Mouse (Mus musculus) telencephalon, adult 2 months (tissue): ENCODE measurements at regions not wholly inside any gene's neighbourhood (a gene's known extent, or its start where the extent isn't known, plus 50 kb on each side); places are given as distances from the start of the nearest gene placed in this dataset.
"Not testable (repeated sequence)": the region's sequence is repeated elsewhere in the genome, so short reads cannot be mapped to it uniquely, and the experiment has no call there.

Experiments used
- DNase-seq: peaks from one replicate; pipeline ENCODE4 v3.0.0-alpha.2; 2011; ENCODE audit warnings: low read depth, low spot score

GRCm38 (mm10) chr8:113916649-113917048 is 68.1 kb upstream of the Adamts18 start:
- DNase-seq = no peak

DNA sequence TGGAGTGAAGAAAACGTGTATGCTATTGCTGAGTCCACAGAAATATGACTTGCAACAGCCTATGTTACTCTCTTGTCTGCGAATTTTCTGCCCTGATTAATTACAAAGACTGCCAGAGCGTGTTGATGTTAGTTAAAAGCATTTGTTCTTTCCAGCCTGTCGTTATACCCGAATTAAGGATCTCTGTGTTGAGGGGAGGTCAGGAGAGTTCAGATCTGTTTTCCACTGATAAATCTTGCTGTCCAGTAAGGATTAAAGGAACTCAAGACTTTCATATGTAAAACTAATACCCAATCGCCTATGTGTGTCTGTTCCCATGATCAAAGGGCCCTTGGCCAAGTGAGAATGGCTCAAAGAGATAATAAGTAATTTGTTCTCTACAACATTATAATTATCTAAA is 68.7 kb upstream of the Adamts18 start:
- DNase-seq = no peak

- DNase-seq = peak; percentile 59
Observed at GRCm38 (mm10) chr8:113920306-113920705, 71.8 kb upstream of the Adamts18 start.

GRCm38 (mm10) chr8:113923381-113923780 is 74.8 kb upstream of the Adamts18 start:
- DNase-seq = peak; percentile 26

DNA sequence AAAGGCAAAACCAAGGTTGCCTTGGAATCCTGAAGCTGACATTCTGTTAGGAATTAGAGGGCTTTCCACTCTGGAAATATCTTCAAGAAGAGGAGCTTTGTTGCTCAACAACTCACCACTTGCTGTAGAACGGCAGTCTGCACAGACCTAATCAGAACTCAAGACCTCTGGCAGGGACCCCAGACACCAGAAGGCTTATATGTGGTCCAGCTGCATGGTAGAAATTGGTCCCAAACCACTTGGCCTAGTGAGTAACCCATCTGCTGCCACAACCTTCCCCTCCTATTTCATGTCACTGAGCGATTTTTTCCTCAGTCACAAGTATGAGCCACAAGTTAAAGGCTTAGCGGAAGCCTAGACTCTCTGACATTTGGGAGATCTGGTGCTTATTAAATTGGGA is 105.2 kb upstream of the Adamts18 start:
- DNase-seq = no peak

GRCm38 (mm10) chr8:113956439-113957043 is 108.0 kb upstream of the Adamts18 start:
- DNase-seq = no peak

DNA sequence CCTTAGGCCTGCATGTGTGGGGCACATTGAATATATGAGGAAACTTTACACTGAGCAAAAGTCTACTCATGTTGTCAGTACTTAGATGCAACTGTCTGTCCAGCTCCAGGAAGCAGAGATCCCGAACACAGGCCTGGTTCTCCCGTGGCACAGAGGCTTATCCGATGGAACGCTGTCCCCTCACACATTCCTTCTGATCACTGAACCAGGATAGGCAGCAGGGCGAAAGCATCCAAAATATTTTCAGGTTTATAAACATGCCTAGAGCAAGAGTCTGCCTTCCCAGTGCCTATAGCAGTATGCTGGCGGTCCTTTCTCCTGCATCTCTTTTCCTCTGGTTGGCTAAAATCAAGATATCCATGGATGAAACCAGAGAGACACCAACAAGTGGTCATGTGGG is 109.3 kb upstream of the Adamts18 start:
- no peak for DNase-seq

GRCm38 (mm10) chr8:113975810-113976209 is 127.3 kb upstream of the Adamts18 start:
- DNase-seq = no peak

DNA sequence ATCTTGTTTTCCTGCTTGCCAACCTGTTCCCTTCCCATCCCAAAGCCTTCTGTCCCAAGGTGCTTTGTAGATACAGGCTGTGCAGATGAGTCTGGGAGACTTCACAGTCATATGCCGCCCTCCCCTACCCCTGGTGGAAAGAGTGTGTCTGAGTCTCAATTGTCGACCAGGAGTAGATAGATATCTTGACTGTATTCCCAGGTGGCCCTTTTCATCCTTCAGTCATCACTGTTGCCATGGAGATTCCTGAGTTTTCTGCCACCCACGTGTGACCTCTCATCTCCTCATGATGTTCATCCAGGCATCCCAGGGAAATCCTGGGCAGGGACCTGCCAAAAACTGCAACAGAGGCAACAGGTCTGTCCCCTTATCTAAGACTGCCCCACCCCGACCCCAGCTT is 128.1 kb upstream of the Adamts18 start:
- DNase-seq = no peak

- DNase-seq = no peak
Observed at GRCm38 (mm10) chr8:113977072-113977471, 128.5 kb upstream of the Adamts18 start.

GRCm38 (mm10) chr8:113978946-113979345 is 130.4 kb upstream of the Adamts18 start:
- no peak for DNase-seq

- no peak for DNase-seq
Observed at GRCm38 (mm10) chr8:113979837-113980236, 131.3 kb upstream of the Adamts18 start.

- no peak for DNase-seq
Observed at GRCm38 (mm10) chr8:113981339-113981738, 132.8 kb upstream of the Adamts18 start.

- DNase-seq = peak; percentile 18
Observed at GRCm38 (mm10) chr8:113984845-113985244, 136.3 kb upstream of the Adamts18 start.

DNA sequence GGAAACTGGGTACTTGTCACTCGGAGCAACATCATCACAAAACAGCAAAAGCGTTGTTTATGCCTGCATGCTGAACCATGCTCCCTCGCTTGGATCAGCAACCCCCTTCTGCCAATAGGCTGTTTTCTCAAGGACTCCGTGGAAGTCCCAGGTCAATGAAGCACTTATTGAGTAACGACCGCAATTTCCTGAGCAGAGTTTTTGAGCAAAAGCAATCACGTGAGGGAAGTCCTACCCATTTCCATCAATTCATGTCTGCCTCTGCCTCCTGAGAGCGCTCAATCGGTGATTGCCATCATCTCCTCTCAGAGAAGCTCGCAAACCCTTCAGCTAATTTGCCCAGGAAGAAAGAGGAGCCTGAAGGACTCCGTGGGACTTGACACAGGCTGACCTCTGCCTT is 136.9 kb upstream of the Adamts18 start:
- no peak for DNase-seq

GRCm38 (mm10) chr8:113985948-113986347 is 137.4 kb upstream of the Adamts18 start:
- no peak for DNase-seq

DNA sequence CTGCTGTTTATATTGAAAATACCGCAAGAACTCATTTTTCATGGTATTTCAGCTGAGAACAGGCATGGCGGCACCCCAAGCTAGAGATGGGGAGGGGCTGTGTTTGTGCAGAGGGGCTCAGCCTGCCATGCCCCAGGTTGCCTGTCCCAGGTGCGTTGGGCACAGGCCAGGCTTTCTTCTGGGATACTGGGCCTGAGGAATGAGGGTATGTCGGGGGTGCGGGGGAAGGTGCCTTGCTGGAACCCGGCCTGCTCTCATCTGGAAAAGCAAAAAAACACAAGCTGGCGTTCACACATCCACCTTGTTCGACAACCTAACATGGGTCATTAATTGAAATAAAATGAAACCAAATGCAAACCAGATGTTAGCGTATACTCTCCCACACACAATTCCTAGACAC is 142.2 kb upstream of the Adamts18 start:
- DNase-seq = no peak

DNA sequence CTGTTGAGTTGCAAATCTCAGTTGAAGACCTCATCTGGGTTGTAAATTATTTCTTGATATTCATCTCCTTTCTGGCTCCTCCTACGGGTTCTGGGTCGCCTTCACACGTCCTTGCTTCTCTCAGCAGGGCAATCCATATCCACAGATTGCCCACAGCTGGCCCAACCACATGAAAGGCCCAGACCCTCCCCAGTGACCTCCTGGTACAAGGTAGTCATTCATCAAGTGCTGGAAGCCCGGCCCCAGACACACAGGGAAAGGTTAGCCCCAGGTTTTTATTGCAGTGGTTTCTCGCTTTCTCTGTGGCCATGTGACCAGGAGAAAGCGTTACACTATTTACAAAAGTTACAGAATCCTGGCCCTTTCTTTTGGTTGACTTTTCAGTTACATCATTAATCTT is 134.5 kb upstream of the Nudt7 start:
- no peak for DNase-seq

DNA sequence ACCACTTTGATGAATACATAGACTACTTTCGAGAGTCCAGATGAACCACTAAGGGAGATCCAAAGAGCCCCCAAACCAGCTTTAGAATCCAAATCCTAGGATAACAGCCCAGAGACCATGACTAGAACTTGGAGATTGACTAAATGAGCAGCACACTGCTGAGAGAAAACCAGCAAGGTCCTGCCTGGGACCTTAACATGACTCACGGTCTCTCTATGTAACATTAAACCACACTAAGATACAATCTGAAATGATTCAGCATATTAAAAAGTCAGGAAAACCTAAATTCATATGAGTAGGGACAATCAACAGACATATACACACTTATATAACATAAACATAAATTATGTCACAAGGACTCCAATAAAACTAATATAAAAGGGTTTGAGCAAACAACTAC is 131.7 kb upstream of the Nudt7 start:
- no peak for DNase-seq

- DNase-seq = no peak
Observed at GRCm38 (mm10) chr8:114004436-114004835, 128.9 kb upstream of the Nudt7 start.

GRCm38 (mm10) chr8:114006587-114006986 is 126.8 kb upstream of the Nudt7 start:
- no peak for DNase-seq

DNA sequence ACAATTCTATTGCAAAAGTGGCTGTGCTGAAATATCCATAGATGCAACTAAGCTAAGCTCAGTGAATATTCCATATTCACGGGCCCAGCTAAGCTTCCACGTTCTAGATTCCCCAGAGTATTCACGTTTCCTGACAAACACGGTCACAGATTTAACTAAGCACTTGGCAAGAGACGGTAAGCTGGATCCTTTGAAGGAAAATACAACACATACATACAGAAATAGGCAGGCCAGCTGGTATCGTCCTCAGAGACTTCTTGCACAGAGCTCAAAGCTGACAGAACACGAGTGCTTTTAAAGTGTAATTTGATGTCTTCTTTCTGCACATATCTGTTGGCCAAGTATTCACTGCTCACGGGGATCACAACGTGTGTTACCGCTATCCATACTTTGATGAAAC is 126.3 kb upstream of the Nudt7 start:
- DNase-seq = peak; percentile 82

- DNase-seq = no peak
Observed at GRCm38 (mm10) chr8:114018364-114018763, 115.0 kb upstream of the Nudt7 start.

DNA sequence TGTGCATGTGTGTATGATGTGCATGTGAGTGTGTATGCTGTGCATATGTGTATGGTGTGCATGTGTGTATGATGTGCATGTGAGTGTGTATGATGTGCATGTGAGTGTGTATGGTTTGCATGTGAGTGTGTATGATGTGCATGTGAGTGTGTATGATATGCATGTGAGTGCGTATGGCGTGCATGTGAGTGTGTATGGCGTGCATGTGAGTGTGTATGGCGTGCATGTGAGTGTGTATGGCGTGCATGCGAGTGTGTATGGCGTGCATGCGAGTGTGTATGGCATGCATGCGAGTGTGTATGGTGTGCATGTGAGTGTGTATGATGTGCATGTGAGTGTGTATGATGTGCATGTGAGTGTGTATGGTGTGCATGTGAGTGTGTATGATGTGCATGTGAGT is 103.2 kb upstream of the Nudt7 start:
- not testable (repeated sequence) for DNase-seq
